Mouse (Mus musculus) lung, postnatal 14 days (tissue): ENCODE data around the gene Cad.

Source experiments
- DNase-seq: peaks from one replicate; pipeline ENCODE4 v3.0.0; 2021

Gene Cad

GRCm38 (mm10) chr5:31116354-31116753 lies 61.8 kb downstream of the Cad start, which contains the start of gene Trim54:
Trim54 (plus strand) TSS chr5:31116712.
- no peak for DNase-seq

- no peak for DNase-seq
These were observed 62.3 kb downstream of the Cad start for GRCm38 (mm10) chr5:31116912-31117311.

- DNase-seq, result no peak
These were observed 66.5 kb downstream of the Cad start for GRCm38 (mm10) chr5:31121111-31121510.

- DNase-seq, result no peak
These were observed 68.9 kb downstream of the Cad start for GRCm38 (mm10) chr5:31123481-31123880.

GRCm38 (mm10) chr5:31126050-31126449 lies 71.5 kb downstream of the Cad start:
- no peak for DNase-seq
